Mouse (Mus musculus): ENCODE data around the gene Dnajb4.

DNA sequence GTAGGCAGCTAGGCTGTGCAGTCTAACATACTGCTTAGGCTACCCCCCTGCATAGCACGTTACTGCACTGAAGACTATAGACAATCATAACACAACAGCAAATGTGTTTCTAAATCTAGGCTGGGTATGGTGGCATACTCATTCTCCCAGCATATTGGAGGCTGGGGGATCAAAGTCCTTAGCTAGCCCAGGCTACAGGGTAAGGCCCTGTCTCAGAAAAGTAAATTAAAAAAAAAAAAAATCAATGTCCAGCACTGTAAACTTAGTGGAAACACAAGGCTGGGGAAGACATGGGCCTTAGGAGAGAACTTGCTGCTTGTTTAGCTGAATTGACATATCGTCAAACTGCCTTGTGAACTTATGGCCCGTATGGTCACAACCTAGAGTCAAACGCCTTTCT lies 29.5 kb downstream of the Dnajb4 start:
- TF ChIP-seq ZNF384 (IDR thresholded peaks at IDR 0.05; ENCODE audit: low read depth, low read length), result no peak
- TF ChIP-seq MAFK (IDR thresholded peaks at IDR 0.05; ENCODE audit: insufficient read depth, low read depth, low read length), result no peak
- no peak for TF ChIP-seq CHD2 (IDR thresholded peaks at IDR 0.05; ENCODE audit: low read depth, low read length)
- TF ChIP-seq HCFC1 (IDR thresholded peaks at IDR 0.05; ENCODE audit: borderline replicate concordance, insufficient read depth, low read length), result no peak

Data from ES-E14 (cell line).